Mouse (Mus musculus): Measurements from ENCODE around the gene Gm6890. TPM values are rescaled to one million over a fixed set of nuclear protein-coding genes. Genes with fewer than 3 reads are reported as not detected.

Gm6890 gene
- polyA plus RNA-seq (2021; fragmentation: Nextera tagmentation), result not detected in 2 replicates
- long read RNA-seq, experiment 1, result 0 reads
- long read RNA-seq, experiment 2, result 0 reads

GRCm38 (mm10) chrX:74740627-74741026, at the start of gene Gm6890:
TSS of gene Gm6890 (plus strand) at chrX:74740927.

Other genes starting within 250 kb of the Gm6890 start
- not detected in 2 replicates for gene Olfr1326-ps1, start 166.0 kb upstream of the Gm6890 start, polyA plus RNA-seq (2021; fragmentation: Nextera tagmentation)
- not detected in 2 replicates for gene Olfr1325, start 148.2 kb upstream of the Gm6890 start, polyA plus RNA-seq (2021; fragmentation: Nextera tagmentation)
- gene Gm5640, start 95.3 kb upstream of the Gm6890 start, polyA plus RNA-seq (2021; fragmentation: Nextera tagmentation), result 0.08 and 0.25 TPM in 2 replicates
- gene Gm5936, start 96.3 kb downstream of the Gm6890 start, polyA plus RNA-seq (2021; fragmentation: Nextera tagmentation), result 0.06 and 0.33 TPM in 2 replicates

All from layer of hippocampus, adult 6 months (tissue).